In the genomic region with DNA sequence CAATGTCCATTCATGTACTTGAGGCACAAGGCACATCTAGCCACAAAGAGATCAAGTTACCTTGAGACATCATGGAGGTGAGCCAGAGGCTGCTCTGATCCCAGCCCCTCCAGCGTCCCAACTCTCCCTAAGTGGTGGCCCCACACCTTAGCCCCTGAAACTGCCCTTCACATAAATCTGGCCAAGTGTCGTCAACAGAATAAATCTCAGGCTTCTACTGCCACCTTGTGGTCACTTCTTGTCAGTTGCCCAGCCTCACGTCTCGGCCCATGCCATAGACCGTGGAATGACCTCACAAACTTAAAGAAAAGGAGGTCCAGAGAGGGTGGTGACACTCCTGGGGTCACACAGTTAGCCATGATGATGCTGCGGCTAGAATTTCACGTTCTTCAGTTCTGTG, we compare ENCODE assay signal across 9 mouse cellular contexts.
DNase-seq lines count a peak whose midpoint lies in the region; ATAC-seq lines count a peak whose summit lies in the region.
"Had no signal": no experiment of that assay in that cellular context is flagged by ENCODE, and none has a peak within 500 bp of the region (broad histone marks: within the 10 kb centered on the region; RNA-seq: fewer than 3 reads in every experiment).

No protein-coding gene starts in this region.

- H3K9ac ChIP-seq in kidney, embryonic 16.5 days (replicated peaks; ENCODE audit: low read length): no peak overlapping the region
- no peak overlapping the region for H3K9ac ChIP-seq in limb, embryonic 15.5 days
- H3K9ac ChIP-seq: embryonic facial prominence, embryonic 13.5 days had no signal

- H3K4me1 ChIP-seq in kidney, embryonic 16.5 days (ENCODE audit: insufficient read depth, low read length): no peaks in the 10 kb centered on the region
- peaks cover 3% of the 10 kb centered on the region; the same call in 1 of the 2 replicates for H3K4me1 ChIP-seq in limb, embryonic 15.5 days

- H3K27me3 ChIP-seq in kidney, embryonic 16.5 days (ENCODE audit: insufficient read depth, low read length): no peaks in the 10 kb centered on the region
- H3K27me3 ChIP-seq in limb, embryonic 15.5 days: no peaks in the 10 kb centered on the region
- H3K27me3 ChIP-seq: embryonic facial prominence, embryonic 13.5 days had no signal

- peak; percentile 69 for DNase-seq in 416B (ENCODE audit: low read depth)
- DNase-seq in adrenal gland, adult 8-10 months: peak; percentile 30
- DNase-seq in embryo, embryonic 9.5 days (ENCODE audit: extremely low spot score): peak; percentile 81
- peak; percentile 26 to 49 for DNase-seq in heart, adult 9 months (ENCODE audit: low spot score in 2 of 2)
- DNase-seq in natural killer cell, adult 2 months (ENCODE audit: low spot score in 2 of 2): peak; percentile 49 to 60
- peak; percentile 73 for DNase-seq in testis, postnatal 10 days (ENCODE audit: low spot score)

- no peak overlapping the region for H3K4me3 ChIP-seq in kidney, embryonic 16.5 days (ENCODE audit: low read length)
- no peak overlapping the region for H3K4me3 ChIP-seq in limb, embryonic 15.5 days
- H3K4me3 ChIP-seq: embryonic facial prominence, embryonic 13.5 days had no signal

- H3K36me3 ChIP-seq in kidney, embryonic 16.5 days (ENCODE audit: insufficient read depth, low read length): no peaks in the 10 kb centered on the region
- H3K36me3 ChIP-seq in limb, embryonic 15.5 days: no peaks in the 10 kb centered on the region
- H3K36me3 ChIP-seq: embryonic facial prominence, embryonic 13.5 days had no signal

- ATAC-seq in kidney, embryonic 16.5 days (ENCODE audit: low FRiP score, low TSS enrichment): peak; percentile 73; the same call in 1 of the 2 replicates
- ATAC-seq in limb, embryonic 15.5 days (ENCODE audit: insufficient number of reproducible peaks, low FRiP score, low TSS enrichment, low read depth): peak; percentile 48; the same call in 1 of the 2 replicates

- H3K4me2 ChIP-seq in kidney, embryonic 16.5 days (replicated peaks; ENCODE audit: low read depth, low read length): no peak overlapping the region
- no peak overlapping the region for H3K4me2 ChIP-seq in limb, embryonic 15.5 days
- H3K4me2 ChIP-seq: embryonic facial prominence, embryonic 13.5 days had no signal

- WGBS in kidney, embryonic 16.5 days: 3% methylated on average over 7 of the region's 7 CpGs
- 6% methylated on average over 7 of the region's 7 CpGs for whole genome bisulfite sequencing in limb, embryonic 15.5 days

- no peak overlapping the region for H3K27ac ChIP-seq in kidney, embryonic 16.5 days (ENCODE audit: low read length)
- H3K27ac ChIP-seq in limb, embryonic 15.5 days: no peak overlapping the region
- H3K27ac ChIP-seq: embryonic facial prominence, embryonic 13.5 days had no signal

- H3K9me3 ChIP-seq in kidney, embryonic 16.5 days (ENCODE audit: low read length): no peaks in the 10 kb centered on the region
- no peaks in the 10 kb centered on the region for H3K9me3 ChIP-seq in limb, embryonic 15.5 days
- H3K9me3 ChIP-seq: embryonic facial prominence, embryonic 13.5 days had no signal

Comparison
In these comparisons a context has a peak if more than half of its experiments do, and no peak if none do; other contexts are left out.
1. DNase-seq: peak in every context shown above with its lines; median percentile 81 in embryo, embryonic 9.5 days; 73 in testis, postnatal 10 days; 69 in 416B; 54 in natural killer cell, adult 2 months; 38 in heart, adult 9 months; 30 in adrenal gland, adult 8-10 months.